Mouse (Mus musculus) stomach, embryonic 15.5 days (tissue): ENCODE results near the gene Lpcat3. TPM values are rescaled to one million over a fixed set of nuclear protein-coding genes. Genes with fewer than 3 reads are reported as not detected.

ENCODE experiments used
- ATAC-seq: fragments of 200-750 bp; cut with Nextera tagmentation; 2 replicates; pipeline ENCODE4 v1.8.0; 2017; ENCODE audit warnings: low read depth, moderate number of reproducible peaks, moderate TSS enrichment; ENCODE audit not compliant: insufficient read depth, low FRiP score
- H3K27ac ChIP-seq: fragments of 300-500 bp; sonication (generic); 2 replicates; pipeline ENCODE4 v1.5.1; 2015; ENCODE audit warnings: mild to moderate bottlenecking, inconsistent platforms
- H3K27me3 ChIP-seq: fragments of 300-500 bp; sonication (generic); replicated peaks from 2 replicates; pipeline ENCODE4 v1.6.1; 2015; ENCODE audit warnings: inconsistent platforms
- H3K36me3 ChIP-seq: fragments of 300-500 bp; sonication (generic); 2 replicates; pipeline ENCODE4 v1.6.1; 2015; ENCODE audit warnings: inconsistent platforms
- H3K4me1 ChIP-seq: fragments of 300-500 bp; sonication (generic); 2 replicates; pipeline ENCODE4 v1.6.1; 2015; ENCODE audit warnings: inconsistent platforms
- H3K4me2 ChIP-seq: fragments of 300-500 bp; sonication (generic); 2 replicates; pipeline ENCODE4 v1.6.1; 2015; ENCODE audit warnings: mild to moderate bottlenecking, inconsistent platforms
- H3K4me3 ChIP-seq: fragments of 300-500 bp; sonication (generic); replicated peaks from 2 replicates; pipeline ENCODE4 v1.5.1; 2015; ENCODE audit warnings: inconsistent platforms
- H3K9ac ChIP-seq: fragments of 300-500 bp; sonication (generic); 2 replicates; pipeline ENCODE4 v1.6.1; 2015; ENCODE audit warnings: inconsistent platforms
- H3K9me3 ChIP-seq: fragments of 300-500 bp; sonication (generic); 2 replicates; pipeline ENCODE4 v1.6.1; 2016; ENCODE audit warnings: inconsistent platforms
- WGBS: fragments of 180-500 bp; shearing (Covaris S2); methylation state at CpG from one replicate; pipeline ENCODE4 v1.1.7; 2015; 5-methylcytosine and 5-hydroxymethylcytosine counted together
- microRNA counts: library from miRNA; unstranded; fragments of <30 nt; microRNA quantifications from one replicate; lab custom pipeline; 2016
- microRNA-seq: library from miRNA; unstranded; fragments of <30 nt; microRNA quantifications from one replicate; pipeline ENCODE4, GENCODE M21; 2016
- polyA plus RNA-seq: library from polyadenylated mRNA; unstranded; fragments of >200 nt; fragmentation: Nextera tagmentation; extraction: Ambion mirVana; gene quantifications from 2 replicates; pipeline ENCODE4 v1.2.1, GENCODE M21; 2015

Gene Lpcat3
- polyA plus RNA-seq, 1 experiment from 2014 or later: 79.3 TPM

GRCm38 (mm10) chr6:124743647-124744046 lies 80.8 kb downstream of the Lpcat3 start:
- H3K9ac ChIP-seq: no peak overlapping the region
- H3K36me3 ChIP-seq: peaks cover 40% of the 10 kb centered on the region
- peaks cover 39% of the 10 kb centered on the region for H3K4me1 ChIP-seq
- H3K4me3 ChIP-seq: no peak overlapping the region
- 84% methylated on average over 8 of the region's 8 CpGs for WGBS
- no peaks in the 10 kb centered on the region for H3K9me3 ChIP-seq
- H3K27me3 ChIP-seq: no peaks in the 10 kb centered on the region
- H3K27ac ChIP-seq: no peak overlapping the region
- no peak overlapping the region for H3K4me2 ChIP-seq
- no peak for ATAC-seq

DNA sequence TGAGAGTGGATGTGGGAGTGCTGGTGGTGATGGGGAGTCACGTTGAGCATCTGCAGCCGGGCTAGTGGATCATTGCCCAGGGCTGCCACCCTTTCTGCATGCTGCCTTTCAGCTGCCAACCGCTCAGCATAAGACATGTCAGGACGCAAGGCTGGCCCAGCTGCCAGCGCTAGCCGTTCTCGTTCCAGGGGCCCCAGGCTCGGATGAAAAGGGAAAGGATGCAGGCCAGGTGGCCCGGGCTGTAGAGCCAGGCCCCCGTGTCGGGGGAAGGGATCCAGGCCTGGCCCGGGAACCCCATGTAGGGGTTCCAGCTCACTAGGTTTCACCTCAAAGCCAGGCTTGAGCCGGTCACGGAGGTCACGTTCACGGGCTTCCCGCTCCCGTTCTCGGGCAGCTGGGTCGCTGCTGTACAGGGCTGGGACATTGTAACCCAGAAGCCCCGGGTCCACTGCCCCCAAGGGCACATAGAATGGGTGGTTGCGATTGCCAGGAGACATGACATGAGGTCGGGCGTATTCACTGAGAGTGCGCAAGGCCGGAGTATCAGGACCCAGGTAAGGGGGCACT lies 82.0 kb downstream of the Lpcat3 start:
- ATAC-seq: no peak
- H3K4me1 ChIP-seq: peaks cover 31% of the 10 kb centered on the region

GRCm38 (mm10) chr6:124745490-124746295 lies 82.9 kb downstream of the Lpcat3 start:
- Histone ChIP-seq H3K4me1 (peaks cover 25% of the 10 kb centered on the region), H3K9me3 (no peaks in the 10 kb centered on the region), H3K4me2 (peak overlapping the region; percentile 94), H3K4me3 (peak overlapping the region; percentile 51), H3K27ac (peak overlapping the region; percentile 85), H3K27me3 (no peaks in the 10 kb centered on the region), H3K36me3 (peaks cover 50% of the 10 kb centered on the region), H3K9ac (peak overlapping the region; percentile 72)
- ATAC-seq: peak; percentile 81
- under 1% methylated on average over 85 of the region's 85 CpGs for WGBS

More for the DNA sequence above, 82.0 kb downstream of the Lpcat3 start:
- no peak overlapping the region for H3K9ac ChIP-seq
- no peaks in the 10 kb centered on the region for H3K27me3 ChIP-seq
- peaks cover 50% of the 10 kb centered on the region for H3K36me3 ChIP-seq
- 67% methylated on average over 26 of the region's 26 CpGs for WGBS
- peak overlapping the region; percentile 51 for H3K4me3 ChIP-seq
- peak overlapping the region; percentile 94 for H3K4me2 ChIP-seq
- peak overlapping the region; percentile 60; the same call in 1 of the 2 replicates for H3K27ac ChIP-seq
- no peaks in the 10 kb centered on the region for H3K9me3 ChIP-seq

DNA sequence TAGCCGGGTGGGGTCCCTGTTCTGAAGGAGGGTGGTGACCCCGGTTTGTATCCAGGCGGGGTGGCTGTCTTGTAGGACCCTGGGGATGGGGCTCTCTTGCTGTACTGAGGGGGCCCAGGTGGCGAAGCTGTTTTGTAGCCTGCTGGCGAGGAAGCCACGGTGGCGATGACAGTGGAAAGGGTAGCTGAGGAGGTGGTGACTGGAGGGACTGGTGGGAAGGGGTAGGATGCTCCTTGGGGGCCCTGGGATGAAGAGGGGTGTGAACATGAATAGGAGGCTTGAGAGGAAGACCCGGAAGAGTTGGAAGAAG lies 83.4 kb downstream of the Lpcat3 start:
- H3K27ac ChIP-seq: peak overlapping the region; percentile 85
- no peaks in the 10 kb centered on the region for H3K27me3 ChIP-seq
- peaks cover 50% of the 10 kb centered on the region for H3K36me3 ChIP-seq
- no peaks in the 10 kb centered on the region for H3K9me3 ChIP-seq
- peaks cover 25% of the 10 kb centered on the region for H3K4me1 ChIP-seq
- H3K4me2 ChIP-seq: peak overlapping the region; percentile 94
- ATAC-seq: no peak
- peak overlapping the region; percentile 72 for H3K9ac ChIP-seq
- peak overlapping the region; percentile 51 for H3K4me3 ChIP-seq
- WGBS: 17% methylated on average over 8 of the region's 8 CpGs

- Histone ChIP-seq H3K4me2 (peak overlapping the region; percentile 94; the same call in 1 of the 2 replicates), H3K36me3 (peaks cover 50% of the 10 kb centered on the region), H3K27me3 (no peaks in the 10 kb centered on the region), H3K4me1 (peaks cover 23% of the 10 kb centered on the region), H3K9me3 (no peaks in the 10 kb centered on the region), H3K27ac (no peak overlapping the region), H3K9ac (no peak overlapping the region), H3K4me3 (0 out of 2 replicates have a peak overlapping the region, but pooled peaks have one; percentile 51)
- WGBS: 87% methylated on average over 7 of the region's 7 CpGs
- ATAC-seq: no peak
These were observed 84.1 kb downstream of the Lpcat3 start for GRCm38 (mm10) chr6:124746654-124747632.

GRCm38 (mm10) chr6:124750405-124750804 lies 87.6 kb downstream of the Lpcat3 start:
- H3K4me1 ChIP-seq: peaks cover 33% of the 10 kb centered on the region

DNA sequence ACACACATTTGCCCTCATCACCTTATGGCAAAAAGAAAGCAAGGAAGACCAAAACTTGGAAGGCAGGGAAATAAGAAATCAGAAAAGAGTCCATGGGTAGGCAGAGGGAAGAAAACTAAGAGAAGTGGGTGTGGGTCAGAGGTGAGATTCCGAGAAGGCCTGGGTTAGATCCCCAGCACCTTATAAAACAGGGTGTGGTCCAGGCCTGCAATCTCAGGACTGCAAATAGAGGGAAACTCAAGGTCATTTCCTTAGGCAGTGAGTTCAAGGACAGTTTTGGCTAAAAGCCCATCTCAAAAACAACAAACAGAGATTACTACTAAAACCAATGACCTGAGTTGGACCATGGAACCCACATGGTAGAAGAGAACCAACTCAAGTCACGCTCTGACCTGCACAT lies 91.0 kb downstream of the Lpcat3 start:
- H3K4me3 ChIP-seq: no peak overlapping the region
- no peaks in the 10 kb centered on the region for H3K9me3 ChIP-seq
- H3K27me3 ChIP-seq: no peaks in the 10 kb centered on the region
- H3K36me3 ChIP-seq: 0 out of 2 replicates have a peak, but pooled peaks cover 9% of the 10 kb centered on the region
- H3K4me2 ChIP-seq: no peak overlapping the region
- no peak overlapping the region for H3K9ac ChIP-seq
- no peak for ATAC-seq
- WGBS: 83% methylated on average over 2 of the region's 2 CpGs
- no peak overlapping the region for H3K27ac ChIP-seq
- peaks cover 38% of the 10 kb centered on the region for H3K4me1 ChIP-seq

More at GRCm38 (mm10) chr6:124750405-124750804, 87.6 kb downstream of the Lpcat3 start:
- 81% methylated on average over 8 of the region's 8 CpGs for WGBS
- ATAC-seq: no peak
- Histone ChIP-seq H3K36me3 (peaks cover 26% of the 10 kb centered on the region), H3K27ac (no peak overlapping the region), H3K9ac (no peak overlapping the region), H3K4me2 (no peak overlapping the region), H3K9me3 (no peaks in the 10 kb centered on the region), H3K27me3 (no peaks in the 10 kb centered on the region), H3K4me3 (no peak overlapping the region)

MicroRNAs encoded within 50 kb of the gene (microRNA counts, 519-probe panel; counts per million panel counts)
- 3,007 counts per million, percentile 76 among the panel's probes with 10 or more counts for microRNA mmu-miR-141 (lab: Ali Mortazavi, UCI)
- 3,718 counts per million, percentile 92 among the panel's probes with 10 or more counts for microRNA mmu-miR-200c (lab: Ali Mortazavi, UCI)

Small RNA genes within 50 kb of the gene (microRNA-seq; reads per million reads assigned to microRNA genes)
- gene Mir141: 2,437 reads per million, percentile 83 among the genes with 10 or more reads in this experiment
- gene Mir200c: 18,609 reads per million, percentile 97 among the genes with 10 or more reads in this experiment

Other genes starting within 250 kb of the Lpcat3 start
- gene Pex5, start 248.0 kb upstream of the Lpcat3 start, polyA plus RNA-seq: 39.8 and 40.6 TPM in 2 replicates
- gene Clstn3, start 198.2 kb upstream of the Lpcat3 start, polyA plus RNA-seq: 6.8 TPM in 2 replicates
- gene C1rl, start 169.9 kb upstream of the Lpcat3 start, polyA plus RNA-seq: 1.9 and 2.2 TPM in 2 replicates
- gene C1ra, start 150.6 kb upstream of the Lpcat3 start, polyA plus RNA-seq: 4.5 and 6.6 TPM in 2 replicates
- gene C1s1, start 120.7 kb upstream of the Lpcat3 start, polyA plus RNA-seq: 5.6 and 9.9 TPM in 2 replicates
- not detected in 2 replicates for gene C1rb, start 92.7 kb upstream of the Lpcat3 start, polyA plus RNA-seq
- gene C1s2, start 26.9 kb upstream of the Lpcat3 start, polyA plus RNA-seq: 0.06 and 0.13 TPM in 2 replicates
- 191 and 202 TPM in 2 replicates for gene Emg1, start 49.2 kb downstream of the Lpcat3 start, polyA plus RNA-seq
- gene Phb2, start 49.3 kb downstream of the Lpcat3 start, polyA plus RNA-seq: 355 and 390 TPM in 2 replicates
- gene Ptpn6, start 75.7 kb downstream of the Lpcat3 start, polyA plus RNA-seq: 19.0 and 19.8 TPM in 2 replicates
- gene Grcc10, start 78.3 kb downstream of the Lpcat3 start, polyA plus RNA-seq: 331 and 401 TPM in 2 replicates
- gene Gm45234, start 93.0 kb downstream of the Lpcat3 start, polyA plus RNA-seq: not detected in 2 replicates
- 13.9 and 16.2 TPM in 2 replicates for gene Atn1, start 93.5 kb downstream of the Lpcat3 start, polyA plus RNA-seq
- gene Eno2, start 106.6 kb downstream of the Lpcat3 start, polyA plus RNA-seq: 5.3 and 6.9 TPM in 2 replicates
- 0.35 and 1.3 TPM in 2 replicates for gene Lrrc23, start 116.7 kb downstream of the Lpcat3 start, polyA plus RNA-seq
- gene Spsb2, start 145.6 kb downstream of the Lpcat3 start, polyA plus RNA-seq: 11.7 and 12.7 TPM in 2 replicates
- 890 and 914 TPM in 2 replicates for gene Tpi1, start 151.3 kb downstream of the Lpcat3 start, polyA plus RNA-seq
- 116 and 125 TPM in 2 replicates for gene Usp5, start 166.5 kb downstream of the Lpcat3 start, polyA plus RNA-seq
- 141 and 159 TPM in 2 replicates for gene Cdca3, start 166.5 kb downstream of the Lpcat3 start, polyA plus RNA-seq
- gene Gnb3, start 177.2 kb downstream of the Lpcat3 start, polyA plus RNA-seq: 0.97 and 1.1 TPM in 2 replicates
- gene P3h3, start 194.7 kb downstream of the Lpcat3 start, polyA plus RNA-seq: 28.4 TPM in 2 replicates
- gene Gpr162, start 201.0 kb downstream of the Lpcat3 start, polyA plus RNA-seq: 1.2 and 1.3 TPM in 2 replicates
- 0.41 and 0.64 TPM in 2 replicates for gene Cd4, start 225.2 kb downstream of the Lpcat3 start, polyA plus RNA-seq
- 1.5 and 2.4 TPM in 2 replicates for gene Lag3, start 248.7 kb downstream of the Lpcat3 start, polyA plus RNA-seq